Comparison of ENCODE assay signal across 8 mouse cellular contexts in the genomic region with DNA sequence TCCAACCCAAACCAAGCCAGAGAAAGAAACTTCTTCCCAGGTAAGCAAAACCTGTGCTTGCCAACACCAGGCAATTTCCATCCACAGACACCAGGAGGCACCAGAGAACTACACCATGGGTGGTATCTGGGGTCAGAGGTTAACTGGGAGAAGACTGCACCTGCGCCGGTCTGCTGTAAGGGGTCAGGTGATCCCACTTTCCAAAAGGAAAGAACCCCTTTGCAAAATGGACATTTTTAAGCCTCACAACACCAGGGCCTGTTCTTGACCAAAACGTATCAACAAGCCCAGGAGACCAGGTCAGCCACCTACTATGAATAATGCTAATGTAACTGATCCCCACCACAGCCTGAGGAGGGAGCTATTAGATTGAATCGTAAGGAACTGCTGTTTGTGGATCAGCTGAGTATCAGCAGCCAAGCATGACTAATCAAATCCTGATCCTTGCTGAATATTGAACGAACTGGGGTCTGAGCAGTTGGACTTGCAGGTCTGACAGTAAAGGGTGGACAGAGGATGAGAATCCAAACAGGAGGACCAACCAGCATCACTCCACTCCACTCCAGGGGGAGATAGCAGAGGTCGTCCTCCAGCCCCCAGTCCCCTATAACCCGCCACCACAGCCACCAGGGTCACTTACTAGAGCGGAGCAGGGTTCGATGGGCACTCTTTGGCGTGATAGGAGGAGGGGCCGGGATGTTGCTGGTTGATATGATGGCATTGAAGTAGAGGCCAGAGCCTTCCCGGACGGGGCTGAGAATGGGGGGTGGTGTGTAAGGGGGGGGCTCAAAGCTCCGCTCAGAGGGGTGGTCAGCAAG. TPM values are rescaled to one million over a fixed set of nuclear protein-coding genes. Genes with fewer than 3 reads are reported as not detected.
DNase-seq lines count a peak whose midpoint lies in the region; ATAC-seq and TF ChIP-seq lines count a peak whose summit lies in the region.

No protein-coding gene starts in this region.

- H3K27me3 ChIP-seq in forebrain, embryonic 14.5 days (replicated peaks; ENCODE audit: control insufficient read depth, insufficient read depth, low read length): no peaks in the 10 kb centered on the region
- H3K27me3 ChIP-seq in forebrain, embryonic 12.5 days: no peaks in the 10 kb centered on the region
- H3K27me3 ChIP-seq in thymus, adult 2 months (ENCODE audit: control insufficient read depth, insufficient read depth, low read length): no peaks in the 10 kb centered on the region
- no peaks in the 10 kb centered on the region for H3K27me3 ChIP-seq in liver, adult 2 months (ENCODE audit: control insufficient read depth, insufficient read depth, low read length)
- no peaks in the 10 kb centered on the region for H3K27me3 ChIP-seq in stomach, postnatal 0 days (ENCODE audit: control insufficient read depth, insufficient read depth, low read length)

- TF ChIP-seq POLR2A in thymus, adult 2 months (IDR thresholded peaks at IDR 0.05; ENCODE audit: control insufficient read depth, extremely low read depth, insufficient read depth, low read length, poor library complexity): no peak
- TF ChIP-seq POLR2A in liver, adult 2 months (IDR thresholded peaks at IDR 0.05; ENCODE audit: extremely low read depth, insufficient read depth, low read length): no peak

- H3K9ac ChIP-seq in forebrain, embryonic 14.5 days (ENCODE audit: low read length): no peak overlapping the region
- H3K9ac ChIP-seq in forebrain, embryonic 12.5 days: no peak overlapping the region
- no peak overlapping the region for H3K9ac ChIP-seq in liver, adult 2 months (ENCODE audit: low read depth, low read length)
- H3K9ac ChIP-seq in stomach, postnatal 0 days (ENCODE audit: low read length): no peak overlapping the region

- TF ChIP-seq CTCF in thymus, adult 2 months (IDR thresholded peaks at IDR 0.05; ENCODE audit: borderline replicate concordance, control insufficient read depth, extremely low read depth, insufficient read depth, low read length, poor library complexity): peak; percentile 61; the same call in 1 of the 2 replicates
- TF ChIP-seq CTCF in liver, adult 2 months (IDR thresholded peaks at IDR 0.05; ENCODE audit: low read depth, low read length): peak; percentile 79
- TF ChIP-seq CTCF in stomach, postnatal 0 days (IDR thresholded peaks at IDR 0.05; ENCODE audit: low read depth): peak; percentile 76

- H3K9me3 ChIP-seq in forebrain, embryonic 14.5 days (replicated peaks; ENCODE audit: control insufficient read depth, low read length): no peaks in the 10 kb centered on the region
- no peaks in the 10 kb centered on the region for H3K9me3 ChIP-seq in forebrain, embryonic 12.5 days
- no peaks in the 10 kb centered on the region for H3K9me3 ChIP-seq in stomach, postnatal 0 days (ENCODE audit: control insufficient read depth, low read length)

- no peaks in the 10 kb centered on the region for H3K4me1 ChIP-seq in forebrain, embryonic 14.5 days (ENCODE audit: control insufficient read depth, insufficient read depth, low read length)
- H3K4me1 ChIP-seq in forebrain, embryonic 12.5 days: peaks cover 3% of the 10 kb centered on the region; the same call in 1 of the 2 replicates
- no peaks in the 10 kb centered on the region for H3K4me1 ChIP-seq in thymus, adult 2 months (replicated peaks; ENCODE audit: control insufficient read depth, insufficient read depth, low read length)
- peaks cover 3% of the 10 kb centered on the region for H3K4me1 ChIP-seq in liver, adult 2 months (ENCODE audit: control insufficient read depth, insufficient read depth, low read length)
- no peaks in the 10 kb centered on the region for H3K4me1 ChIP-seq in stomach, postnatal 0 days (replicated peaks; ENCODE audit: control insufficient read depth, insufficient read depth)

- DNase-seq in forebrain, embryonic 14.5 days (ENCODE audit: low spot score): peak; percentile 50
- peak; percentile 53 for DNase-seq in thymus, adult 2 months
- DNase-seq in thymus, adult 18-20 months: no peak
- DNase-seq in liver, adult 2 months (ENCODE audit: extremely low read depth, low read depth, low spot score): peak; percentile 69
- DNase-seq in stomach, postnatal 0 days (ENCODE audit: low spot score): peak; percentile 62
- no peak for DNase-seq in right cerebral cortex, postnatal 14 days
- no peak for DNase-seq in adipocyte (ENCODE audit: low spot score)

- no peak for TF ChIP-seq EP300 in stomach, postnatal 0 days (optimal IDR thresholded peaks at IDR 0.05)

- peaks cover 10% of the 10 kb centered on the region; the same call in 1 of the 2 replicates for H3K79me2 ChIP-seq in liver, adult 2 months (ENCODE audit: control insufficient read depth, insufficient read depth, low read length)

- peaks cover 37% of the 10 kb centered on the region for H3K36me3 ChIP-seq in forebrain, embryonic 14.5 days (ENCODE audit: control insufficient read depth, insufficient read depth, low read length)
- peaks cover 58% of the 10 kb centered on the region for H3K36me3 ChIP-seq in forebrain, embryonic 12.5 days (replicated peaks)
- H3K36me3 ChIP-seq in thymus, adult 2 months (ENCODE audit: control insufficient read depth, insufficient read depth, low read length): peaks cover 42% of the 10 kb centered on the region
- H3K36me3 ChIP-seq in liver, adult 2 months (ENCODE audit: control insufficient read depth, insufficient read depth, low read length): peaks cover 10% of the 10 kb centered on the region
- peaks cover 21% of the 10 kb centered on the region for H3K36me3 ChIP-seq in stomach, postnatal 0 days (ENCODE audit: control insufficient read depth, insufficient read depth, low read length)

- H3K4me2 ChIP-seq in forebrain, embryonic 14.5 days (ENCODE audit: low read length): no peak overlapping the region
- H3K4me2 ChIP-seq in forebrain, embryonic 12.5 days: no peak overlapping the region
- H3K4me2 ChIP-seq in stomach, postnatal 0 days (replicated peaks; ENCODE audit: low read depth): no peak overlapping the region

- no peak overlapping the region for H3K27ac ChIP-seq in forebrain, embryonic 14.5 days (ENCODE audit: low read depth, low read length)
- no peak overlapping the region for H3K27ac ChIP-seq in forebrain, embryonic 12.5 days
- no peak overlapping the region for H3K27ac ChIP-seq in thymus, adult 2 months (ENCODE audit: control insufficient read depth, insufficient read depth, low read length)
- H3K27ac ChIP-seq in liver, adult 2 months (replicated peaks; ENCODE audit: insufficient read depth, low read depth, low read length): no peak overlapping the region
- no peak overlapping the region for H3K27ac ChIP-seq in stomach, postnatal 0 days (replicated peaks)

- no peak; the same call in 1 of the 2 replicates for ATAC-seq in forebrain, embryonic 14.5 days
- no peak for ATAC-seq in forebrain, embryonic 12.5 days (ENCODE audit: low FRiP score)
- ATAC-seq in stomach, postnatal 0 days (ENCODE audit: low FRiP score, low TSS enrichment): peak; percentile 60

- 73% methylated on average over 14 of the region's 14 CpGs for WGBS in forebrain, embryonic 14.5 days
- WGBS in forebrain, embryonic 12.5 days: 77% methylated on average over 14 of the region's 14 CpGs
- 94% methylated on average over 14 of the region's 14 CpGs for whole genome bisulfite sequencing in thymus, adult 2 months
- 71% methylated on average over 14 of the region's 14 CpGs for WGBS in liver, adult 2 months
- 73% methylated on average over 14 of the region's 14 CpGs for WGBS in stomach, postnatal 0 days

- no peak overlapping the region for H3K4me3 ChIP-seq in forebrain, embryonic 14.5 days (ENCODE audit: low read depth, low read length)
- no peak overlapping the region for H3K4me3 ChIP-seq in forebrain, embryonic 12.5 days (replicated peaks)
- no peak overlapping the region for H3K4me3 ChIP-seq in thymus, adult 2 months (ENCODE audit: control insufficient read depth, insufficient read depth, low read length)
- no peak overlapping the region for H3K4me3 ChIP-seq in liver, adult 2 months (ENCODE audit: insufficient read depth, low read depth, low read length)
- H3K4me3 ChIP-seq in stomach, postnatal 0 days (ENCODE audit: low read depth, low read length): no peak overlapping the region

RNA-seq across cellular contexts. Expression of gene Pnma1, which starts 13.5 kb away (rescaled TPM):
- 4.1 and 6.0 TPM in 2 replicates for polyA plus RNA-seq in forebrain, embryonic 14.5 days (2014; fragmentation: Nextera tagmentation; extraction: Ambion mirVana)
- polyA plus RNA-seq in forebrain, embryonic 12.5 days (2016; fragmentation: Nextera tagmentation; extraction: Ambion mirVana): 2.8 and 3.4 TPM in 2 replicates
- polyA plus RNA-seq in thymus, adult 2 months (2012; rRNA removed): 0.24 and 0.28 TPM in 2 replicates
- total RNA-seq in liver, adult 2 months (2014; rRNA removed): 0.18 and 0.20 TPM in 2 replicates
- not detected in 2 replicates for polyA plus RNA-seq in liver, adult 2 months (2012; rRNA removed)
- polyA plus RNA-seq in stomach, postnatal 0 days (2015; fragmentation: Nextera tagmentation; extraction: Ambion mirVana): 0.48 and 0.49 TPM in 2 replicates

RNA-seq across cellular contexts. Expression of gene Dnal1, which starts 47.7 kb away (rescaled TPM):
- 6.6 and 8.9 TPM in 2 replicates for polyA plus RNA-seq in forebrain, embryonic 14.5 days (2014; fragmentation: Nextera tagmentation; extraction: Ambion mirVana)
- polyA plus RNA-seq in forebrain, embryonic 12.5 days (2016; fragmentation: Nextera tagmentation; extraction: Ambion mirVana): 6.8 and 7.8 TPM in 2 replicates
- polyA plus RNA-seq in thymus, adult 2 months (2012; rRNA removed): 2.2 and 3.0 TPM in 2 replicates
- total RNA-seq in liver, adult 2 months (2014; rRNA removed): 0.40 and 0.46 TPM in 2 replicates
- 0.29 and 0.38 TPM in 2 replicates for polyA plus RNA-seq in liver, adult 2 months (2012; rRNA removed)
- polyA plus RNA-seq in stomach, postnatal 0 days (2015; fragmentation: Nextera tagmentation; extraction: Ambion mirVana): 1.2 and 1.7 TPM in 2 replicates

RNA-seq across cellular contexts. Expression of gene Elmsan1, which starts 56.9 kb away (rescaled TPM):
- polyA plus RNA-seq in forebrain, embryonic 14.5 days (2014; fragmentation: Nextera tagmentation; extraction: Ambion mirVana): 3.2 and 3.4 TPM in 2 replicates
- polyA plus RNA-seq in forebrain, embryonic 12.5 days (2016; fragmentation: Nextera tagmentation; extraction: Ambion mirVana): 6.8 and 7.8 TPM in 2 replicates
- 26.1 and 30.9 TPM in 2 replicates for polyA plus RNA-seq in thymus, adult 2 months (2012; rRNA removed)
- 2.3 and 3.2 TPM in 2 replicates for total RNA-seq in liver, adult 2 months (2014; rRNA removed)
- polyA plus RNA-seq in liver, adult 2 months (2012; rRNA removed): 3.4 and 3.8 TPM in 2 replicates
- polyA plus RNA-seq in stomach, postnatal 0 days (2015; fragmentation: Nextera tagmentation; extraction: Ambion mirVana): 4.0 and 4.1 TPM in 2 replicates

Comparison
In these comparisons a context has a peak if more than half of its experiments do, and no peak if none do; other contexts are left out.
1. DNase-seq: peak in forebrain, embryonic 14.5 days (single experiment), thymus, adult 2 months (single experiment), liver, adult 2 months (single experiment) and stomach, postnatal 0 days (single experiment); none in thymus, adult 18-20 months (0 of 2), right cerebral cortex, postnatal 14 days (single experiment) and adipocyte (single experiment).
2. Peak in every context shown above with its lines, with median percentiles within 50 percentile points of each other: CTCF ChIP-seq.